Mouse (Mus musculus) kidney, adult 2 months (tissue): ENCODE data around the gene Zfand2b. TPM values are rescaled to one million over a fixed set of nuclear protein-coding genes. Genes with fewer than 3 reads are reported as not detected.

Source experiments
- DNase-seq: peaks from one replicate; pipeline ENCODE4 v3.0.0; 2021
- H3K27ac ChIP-seq: fragments of 200-500 bp; 2 replicates; pipeline ENCODE4 v1.5.1; 2012; ENCODE audit warnings: low read depth, low read length, control low read depth, inconsistent platforms; ENCODE audit not compliant: insufficient read depth
- H3K27me3 ChIP-seq: fragments of 200-500 bp; replicated peaks from 2 replicates; pipeline ENCODE4 v1.6.1; 2012; ENCODE audit warnings: mild to moderate bottlenecking, moderate library complexity, low read length, inconsistent platforms; ENCODE audit not compliant: control insufficient read depth, insufficient read depth
- H3K36me3 ChIP-seq: fragments of 200-500 bp; 2 replicates; pipeline ENCODE4 v1.6.1; 2012; ENCODE audit warnings: mild to moderate bottlenecking, moderate library complexity, low read length, inconsistent platforms; ENCODE audit not compliant: control insufficient read depth, insufficient read depth
- H3K4me1 ChIP-seq: fragments of 200-500 bp; 2 replicates; pipeline ENCODE4 v1.6.1; 2011; ENCODE audit warnings: low read length; ENCODE audit not compliant: control insufficient read depth, insufficient read depth
- H3K4me3 ChIP-seq: fragments of 200-500 bp; 2 replicates; pipeline ENCODE4 v1.5.1; 2011; ENCODE audit warnings: mild to moderate bottlenecking, low read depth, low read length, control low read depth; ENCODE audit not compliant: insufficient read depth
- CTCF ChIP-seq: fragments of 200-500 bp; conservative IDR thresholded peaks from 2 replicates; pipeline ENCODE4 v1.5.1; 2011; ENCODE audit warnings: low read depth, mild to moderate bottlenecking, control low read depth, low read length, moderate library complexity, mixed read lengths; ENCODE audit not compliant: insufficient read depth, insufficient read length
- POLR2A ChIP-seq: fragments of 200-500 bp; IDR thresholded peaks from one replicate; pipeline ENCODE4 v1.6.1; 2011; ENCODE audit warnings: low read depth, low read length, control low read depth
- WGBS: fragments of 180-500 bp; shearing (Covaris S2); methylation state at CpG from one replicate; pipeline ENCODE4 v1.1.7; 2018; 5-methylcytosine and 5-hydroxymethylcytosine counted together
- polyA plus RNA-seq: library from polyadenylated mRNA; depleted of rRNA; stranded (reverse); fragments of >200 nt; gene quantifications from 2 replicates; pipeline ENCODE4 v1.2.3, GENCODE M21; 2012

The Zfand2b gene
- polyA plus RNA-seq, 1 experiment, result 61.6 TPM

DNA sequence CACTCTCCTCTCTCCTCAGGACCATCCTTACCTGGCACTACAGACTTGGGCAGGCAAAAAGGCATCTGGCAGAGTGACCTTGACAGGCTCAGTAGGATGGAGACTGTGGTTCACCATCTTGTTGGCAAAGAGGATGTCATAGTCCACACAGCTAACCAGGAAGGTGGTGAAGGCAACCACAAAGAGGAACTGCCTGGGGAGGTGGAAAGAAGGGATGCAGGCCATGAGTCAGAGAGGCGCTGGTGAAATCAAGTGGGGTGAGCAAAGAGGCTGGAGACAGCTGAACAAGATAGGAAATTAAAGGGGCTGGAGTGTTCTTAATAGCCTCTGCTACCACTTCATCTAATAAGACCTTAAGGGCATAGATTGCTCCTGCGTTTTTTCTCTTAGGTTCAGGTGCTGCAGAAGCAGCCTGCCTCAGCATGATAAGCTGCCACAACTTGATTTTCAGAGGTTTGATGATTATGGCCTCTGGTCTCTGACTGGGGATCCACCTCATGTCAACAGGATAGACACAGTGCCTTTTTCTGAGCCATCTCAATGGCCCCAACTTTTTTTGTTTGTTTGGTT lies 19.6 kb downstream of the Zfand2b start:
- no peak overlapping the region for H3K4me3 ChIP-seq
- H3K4me1 ChIP-seq, result peaks cover 3% of the 10 kb centered on the region; the same call in 1 of the 2 replicates
- no peak overlapping the region for H3K27ac ChIP-seq
- no peak for DNase-seq
- WGBS, result 79% methylated on average over 2 of the region's 2 CpGs
- no peaks in the 10 kb centered on the region for H3K27me3 ChIP-seq
- TF ChIP-seq CTCF (no peak), POLR2A (no peak)
- H3K36me3 ChIP-seq, result no peaks in the 10 kb centered on the region; the same call in 1 of the 2 replicates

DNA sequence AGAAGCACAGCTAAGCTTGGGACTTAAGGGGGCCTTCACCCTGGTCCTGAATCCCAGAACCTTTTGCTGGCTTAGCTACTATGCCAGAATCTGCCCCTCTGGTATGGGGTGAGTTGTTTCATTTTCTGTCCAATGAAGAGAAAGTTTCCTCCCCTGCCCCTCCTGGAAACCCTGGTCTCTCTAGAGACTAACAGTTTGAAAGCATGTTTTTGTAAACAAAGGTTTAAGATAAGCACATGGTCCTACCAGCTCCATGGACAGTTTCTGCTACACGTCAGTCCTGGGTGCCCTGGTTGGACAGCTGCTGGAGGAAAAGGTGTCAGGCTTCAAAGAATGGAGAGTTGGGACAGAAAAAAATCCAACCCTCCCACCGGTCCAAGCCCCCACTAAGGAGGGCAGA lies 22.1 kb downstream of the Zfand2b start:
- DNase-seq, result no peak
- H3K4me1 ChIP-seq, result peaks cover 10% of the 10 kb centered on the region; the same call in 1 of the 2 replicates
- H3K27ac ChIP-seq, result no peak overlapping the region
- H3K36me3 ChIP-seq, result no peaks in the 10 kb centered on the region; the same call in none of the 2 replicates
- no peak overlapping the region for H3K4me3 ChIP-seq
- TF ChIP-seq CTCF (no peak), POLR2A (no peak)
- H3K27me3 ChIP-seq, result no peaks in the 10 kb centered on the region
- 43% methylated on average over 2 of the region's 2 CpGs for WGBS

DNA sequence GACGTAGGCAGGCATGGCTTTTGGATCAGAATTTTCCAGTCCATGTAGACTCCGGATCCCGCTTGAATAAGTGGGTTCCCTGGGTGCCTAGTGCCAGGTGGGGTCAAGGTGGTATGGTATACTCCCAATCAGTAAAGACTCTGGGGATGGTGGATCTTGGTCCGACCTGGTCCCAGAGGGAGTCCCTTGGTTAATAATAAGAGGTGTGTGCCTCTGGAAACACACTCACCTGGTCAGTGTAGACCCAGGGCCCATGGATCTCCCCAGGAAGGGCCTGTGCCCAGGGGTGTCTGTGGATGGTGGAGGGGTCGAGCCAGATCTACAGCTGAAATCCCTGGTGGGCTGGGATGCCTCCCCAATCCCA lies 22.8 kb downstream of the Zfand2b start:
- peak overlapping the region; percentile 17; the same call in 1 of the 2 replicates for H3K27ac ChIP-seq
- H3K4me3 ChIP-seq, result peak overlapping the region; percentile 88
- DNase-seq, result no peak
- no peaks in the 10 kb centered on the region; the same call in none of the 2 replicates for H3K36me3 ChIP-seq
- no peaks in the 10 kb centered on the region for H3K27me3 ChIP-seq
- peaks cover 10% of the 10 kb centered on the region; the same call in 1 of the 2 replicates for H3K4me1 ChIP-seq
- TF ChIP-seq CTCF (no peak), POLR2A (no peak)
- WGBS, result 40% methylated on average over 5 of the region's 5 CpGs

DNA sequence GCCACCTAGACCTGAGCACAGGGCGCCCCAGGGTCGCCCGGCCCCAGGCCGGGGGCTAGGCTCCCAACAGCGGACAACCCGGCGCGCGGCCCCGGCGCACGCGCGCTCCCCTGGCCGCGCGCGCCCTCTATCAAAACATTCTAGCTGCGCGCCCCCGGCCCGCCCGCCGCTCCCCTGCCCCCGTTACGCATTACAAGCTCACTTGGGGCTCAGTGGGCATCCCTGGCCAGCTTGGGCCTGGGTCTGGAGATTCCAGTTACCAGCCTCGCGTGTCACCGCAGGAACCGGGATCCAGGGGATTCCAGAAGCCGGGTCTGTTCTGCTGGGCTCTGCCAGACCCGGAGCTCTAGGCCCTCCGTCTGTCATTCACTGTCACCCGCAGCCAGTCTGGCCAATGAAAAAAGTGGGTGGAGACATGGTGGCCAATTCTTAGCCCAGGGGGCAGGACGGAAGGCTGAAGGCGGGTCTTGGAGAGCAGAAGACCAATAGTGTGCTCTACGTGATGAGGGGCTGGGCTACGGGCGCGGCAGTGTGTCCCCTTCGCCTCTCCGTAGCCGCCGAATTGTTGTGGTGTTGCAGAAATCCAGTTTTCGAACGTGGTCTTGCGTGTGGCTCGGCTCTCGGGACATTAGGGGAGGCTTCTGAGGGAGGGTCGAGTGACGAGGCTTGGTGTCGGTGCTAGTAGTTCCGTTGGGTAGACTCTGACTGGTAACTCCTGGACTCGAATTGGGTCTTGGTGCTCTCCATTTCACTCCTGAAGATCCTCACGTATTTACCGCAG lies 23.4 kb downstream of the Zfand2b start, which contains the start of the genes Ankzf1 and Atg9a:
Gene Ankzf1 (plus strand): TSS at position 530 of the 781 bp plus-strand sequence.
Gene Atg9a (minus strand): TSS at position 575 of the 781 bp plus-strand sequence.
- TF ChIP-seq POLR2A (peak; percentile 31), CTCF (no peak)
- Histone ChIP-seq H3K4me1 (peaks cover 10% of the 10 kb centered on the region; the same call in 1 of the 2 replicates), H3K36me3 (no peaks in the 10 kb centered on the region; the same call in none of the 2 replicates), H3K4me3 (peak within 1 kb of the TSS; percentile 88), H3K27ac (peak within 1 kb of the TSS; percentile 94), H3K27me3 (no peaks in the 10 kb centered on the region)
- WGBS, result under 1% methylated on average over 55 of the region's 56 CpGs
- DNase-seq, result peak; percentile 99

DNA sequence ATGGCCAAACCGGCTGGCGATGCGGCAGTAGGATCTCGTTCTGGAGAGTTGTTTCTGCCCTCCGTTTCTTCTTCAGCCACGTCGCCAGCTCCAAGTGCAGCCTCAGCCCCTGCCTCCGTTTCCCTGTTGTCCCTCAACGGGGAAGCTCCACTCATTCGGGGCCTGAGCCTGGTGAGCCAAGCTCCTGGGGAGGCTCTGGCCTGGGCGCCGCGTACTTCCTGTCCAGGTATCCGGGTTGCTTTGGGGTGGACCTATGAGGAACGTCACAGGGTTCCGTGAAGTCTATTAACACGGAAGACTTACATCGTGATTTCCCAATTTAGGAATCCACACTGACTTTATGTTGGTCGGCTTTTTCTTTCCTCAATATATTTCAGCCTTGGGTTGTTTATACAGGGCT lies 24.0 kb downstream of the Zfand2b start:
- peaks cover 10% of the 10 kb centered on the region; the same call in 1 of the 2 replicates for H3K4me1 ChIP-seq
- TF ChIP-seq CTCF, result no peak
- TF ChIP-seq POLR2A, result no peak
- no peaks in the 10 kb centered on the region; the same call in none of the 2 replicates for H3K36me3 ChIP-seq
- WGBS, result under 1% methylated on average over 19 of the region's 19 CpGs
- peak; percentile 81 for DNase-seq
- peak overlapping the region; percentile 94 for H3K27ac ChIP-seq
- no peaks in the 10 kb centered on the region for H3K27me3 ChIP-seq
- peak overlapping the region; percentile 84 for H3K4me3 ChIP-seq

DNA sequence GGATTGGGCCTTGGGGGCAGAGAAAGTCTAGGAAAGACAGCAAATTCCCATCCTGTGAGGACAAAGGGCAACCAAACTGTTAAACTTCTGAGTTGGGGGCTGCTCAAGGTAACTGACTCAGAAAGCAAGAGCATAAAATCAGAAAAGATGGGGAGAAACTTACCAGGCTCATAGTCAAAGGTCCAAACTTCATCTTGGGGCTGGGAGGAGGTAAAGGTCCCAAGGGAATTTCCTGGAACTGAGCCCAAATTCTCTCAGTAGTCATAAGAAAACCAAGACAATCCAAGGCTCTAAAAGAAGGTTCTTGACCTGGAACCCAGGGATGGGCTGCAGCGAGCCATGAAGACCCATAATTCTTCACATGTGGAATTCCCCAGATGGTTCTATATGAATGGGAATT lies 32.8 kb downstream of the Zfand2b start:
- H3K27me3 ChIP-seq, result no peaks in the 10 kb centered on the region
- H3K36me3 ChIP-seq, result no peaks in the 10 kb centered on the region; the same call in 1 of the 2 replicates
- 49% methylated on average over 1 of the region's 1 CpGs for WGBS
- H3K4me1 ChIP-seq, result no peaks in the 10 kb centered on the region
- TF ChIP-seq CTCF (no peak), POLR2A (no peak)
- no peak overlapping the region for H3K27ac ChIP-seq
- peak; percentile 87 for DNase-seq
- H3K4me3 ChIP-seq, result no peak overlapping the region

DNA sequence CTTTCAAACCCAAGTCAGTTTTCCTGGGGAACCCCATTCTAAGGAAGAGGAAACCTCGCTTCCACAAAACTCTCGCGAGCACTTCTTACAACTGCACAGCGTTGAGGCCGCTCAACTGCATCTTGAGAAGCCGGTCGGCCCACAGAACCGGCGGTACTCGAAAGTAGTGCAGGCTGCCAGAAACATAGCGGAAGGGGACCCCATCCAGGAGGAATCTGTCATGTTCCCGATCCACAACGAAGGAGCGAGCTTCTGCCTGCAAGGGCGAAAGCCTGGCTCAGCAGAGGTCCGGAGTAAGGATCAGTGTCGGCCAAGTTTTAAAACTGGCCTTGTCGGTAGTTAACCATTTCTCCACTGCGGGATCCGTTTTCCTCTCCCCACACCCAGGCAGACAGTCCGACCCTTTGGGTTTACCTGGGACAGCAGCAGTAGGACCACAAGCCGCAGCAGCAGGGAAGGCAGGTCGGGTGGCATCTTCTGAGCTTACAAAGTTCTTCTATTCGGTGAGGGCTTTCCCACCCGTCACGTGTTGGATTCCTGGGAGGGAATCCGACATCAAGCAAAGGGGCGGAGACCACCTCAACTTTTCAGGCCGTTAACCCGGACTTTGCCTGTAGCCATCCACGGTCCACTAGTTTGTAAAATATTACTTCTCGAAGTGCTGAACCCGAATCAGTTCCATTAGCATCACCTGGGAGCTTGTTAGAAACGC lies 40.7 kb downstream of the Zfand2b start:
- H3K4me3 ChIP-seq, result peak overlapping the region; percentile 79
- 3% methylated on average over 34 of the region's 34 CpGs for WGBS
- H3K27me3 ChIP-seq, result no peaks in the 10 kb centered on the region
- peaks cover 20% of the 10 kb centered on the region for H3K4me1 ChIP-seq
- no peak for TF ChIP-seq CTCF
- TF ChIP-seq POLR2A, result peak; percentile 55
- peak; percentile 95 for DNase-seq
- peaks cover 4% of the 10 kb centered on the region; the same call in 1 of the 2 replicates for H3K36me3 ChIP-seq
- H3K27ac ChIP-seq, result peak overlapping the region; percentile 66
